Mouse (Mus musculus): ENCODE measurements around the gene Hdac9. TPM values are rescaled to one million over a fixed set of nuclear protein-coding genes. Genes with fewer than 3 reads are reported as not detected.

Hdac9 gene
- polyA plus RNA-seq, 1 experiment from 2014 or later = 3.3 TPM

- H3K36me3 ChIP-seq (ENCODE audit: insufficient read depth, low read length) = no peaks in the 10 kb centered on the region
- no peak overlapping the region for H3K4me3 ChIP-seq (replicated peaks; ENCODE audit: low read depth, low read length)
- H3K4me2 ChIP-seq (ENCODE audit: low read length) = no peak overlapping the region
- TF ChIP-seq CTCF (IDR thresholded peaks at IDR 0.05; ENCODE audit: low read depth) = no peak
- no peak overlapping the region for H3K9ac ChIP-seq (ENCODE audit: low read depth, low read length)
- ATAC-seq (replicated peaks; ENCODE audit: low FRiP score, low read depth) (no peak), DNase-seq (ENCODE audit: low spot score) (no peak)
- WGBS = 65% methylated on average over 1 of the region's 1 CpGs
- H3K9me3 ChIP-seq (replicated peaks; ENCODE audit: low read length) = no peaks in the 10 kb centered on the region
- no peaks in the 10 kb centered on the region for H3K27me3 ChIP-seq (ENCODE audit: insufficient read depth, low read length)
- H3K27ac ChIP-seq = no peak overlapping the region
- no peaks in the 10 kb centered on the region for H3K4me1 ChIP-seq (replicated peaks; ENCODE audit: insufficient read depth, low read length)
Measured at GRCm38 (mm10) chr12:34273816-34274215, 643.1 kb downstream of the Hdac9 start.

DNA sequence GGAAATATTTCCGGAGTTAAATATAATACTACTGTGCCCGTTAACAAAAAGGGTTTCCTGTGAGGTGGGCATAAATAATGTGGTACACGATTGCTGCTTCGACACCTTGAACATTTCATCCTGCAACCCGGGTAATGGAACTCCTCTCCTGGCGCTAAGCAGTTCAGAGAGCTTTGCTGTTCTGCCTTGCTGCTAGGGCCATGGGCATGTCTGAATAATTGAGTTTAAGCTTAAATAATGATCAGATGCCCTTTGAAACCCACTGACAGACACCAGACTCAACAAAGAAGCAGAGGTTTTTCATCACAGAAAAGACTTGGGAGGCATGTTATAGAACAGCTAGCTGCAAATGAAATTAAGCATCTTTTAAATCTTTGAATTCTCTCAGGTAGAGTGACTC lies 646.8 kb downstream of the Hdac9 start:
- H3K9me3 ChIP-seq (replicated peaks; ENCODE audit: low read length) = no peaks in the 10 kb centered on the region
- no peak for ATAC-seq (replicated peaks; ENCODE audit: low FRiP score, low read depth)
- H3K4me3 ChIP-seq (replicated peaks; ENCODE audit: low read depth, low read length) = no peak overlapping the region
- no peaks in the 10 kb centered on the region for H3K27me3 ChIP-seq (ENCODE audit: insufficient read depth, low read length)
- no peak overlapping the region for H3K27ac ChIP-seq
- no peak overlapping the region for H3K9ac ChIP-seq (ENCODE audit: low read depth, low read length)
- H3K4me1 ChIP-seq (replicated peaks; ENCODE audit: insufficient read depth, low read length) = no peaks in the 10 kb centered on the region
- H3K4me2 ChIP-seq (ENCODE audit: low read length) = no peak overlapping the region
- H3K36me3 ChIP-seq (ENCODE audit: insufficient read depth, low read length) = no peaks in the 10 kb centered on the region
- WGBS = 62% methylated on average over 6 of the region's 6 CpGs
- no peak for DNase-seq (ENCODE audit: low spot score)
- no peak for TF ChIP-seq CTCF (IDR thresholded peaks at IDR 0.05; ENCODE audit: low read depth)

- 66% methylated on average over 13 of the region's 13 CpGs for WGBS
Measured at GRCm38 (mm10) chr12:34269472-34270040, 647.3 kb downstream of the Hdac9 start.

DNA sequence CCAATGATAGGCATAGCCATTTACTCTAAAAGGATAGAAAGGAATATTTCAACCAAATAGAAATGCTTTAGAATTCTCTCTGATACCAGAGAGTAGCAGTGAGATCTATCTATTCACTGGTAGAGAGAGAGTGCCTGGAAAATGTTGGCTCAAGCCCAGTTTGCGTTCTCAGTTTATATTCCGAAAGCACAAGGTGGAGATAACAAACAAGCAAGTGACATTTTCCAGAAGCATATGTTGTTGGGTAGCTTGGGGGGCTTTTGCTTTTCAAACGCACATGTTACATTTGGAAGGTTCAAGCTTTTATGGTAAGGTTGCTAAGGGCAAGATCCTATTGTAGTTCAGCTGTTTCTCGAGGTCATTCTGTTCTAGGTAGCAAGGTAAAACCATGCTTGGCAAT lies 657.2 kb downstream of the Hdac9 start:
- no peak overlapping the region for H3K4me3 ChIP-seq (replicated peaks; ENCODE audit: low read depth, low read length)
- H3K9ac ChIP-seq (ENCODE audit: low read depth, low read length) = no peak overlapping the region
- 76% methylated on average over 4 of the region's 4 CpGs for WGBS
- ATAC-seq (replicated peaks; ENCODE audit: low FRiP score, low read depth) = no peak
- H3K4me1 ChIP-seq (replicated peaks; ENCODE audit: insufficient read depth, low read length) = no peaks in the 10 kb centered on the region
- no peaks in the 10 kb centered on the region for H3K9me3 ChIP-seq (replicated peaks; ENCODE audit: low read length)
- H3K4me2 ChIP-seq (ENCODE audit: low read length) = no peak overlapping the region
- H3K27me3 ChIP-seq (ENCODE audit: insufficient read depth, low read length) = no peaks in the 10 kb centered on the region
- no peak for TF ChIP-seq CTCF (IDR thresholded peaks at IDR 0.05; ENCODE audit: low read depth)
- H3K36me3 ChIP-seq (ENCODE audit: insufficient read depth, low read length) = no peaks in the 10 kb centered on the region
- H3K27ac ChIP-seq = no peak overlapping the region
- no peak for DNase-seq (ENCODE audit: low spot score)

More at GRCm38 (mm10) chr12:34269472-34270040, 647.3 kb downstream of the Hdac9 start:
- Histone ChIP-seq H3K36me3 (ENCODE audit: insufficient read depth, low read length) (no peaks in the 10 kb centered on the region), H3K4me2 (ENCODE audit: low read length) (no peak overlapping the region), H3K4me3 (replicated peaks; ENCODE audit: low read depth, low read length) (no peak overlapping the region), H3K9ac (ENCODE audit: low read depth, low read length) (no peak overlapping the region), H3K27me3 (ENCODE audit: insufficient read depth, low read length) (no peaks in the 10 kb centered on the region), H3K27ac (no peak overlapping the region), H3K9me3 (replicated peaks; ENCODE audit: low read length) (no peaks in the 10 kb centered on the region), H3K4me1 (replicated peaks; ENCODE audit: insufficient read depth, low read length) (no peaks in the 10 kb centered on the region)
- no peak for ATAC-seq (replicated peaks; ENCODE audit: low FRiP score, low read depth)
- TF ChIP-seq CTCF (IDR thresholded peaks at IDR 0.05; ENCODE audit: low read depth) = no peak
- no peak for DNase-seq (ENCODE audit: low spot score)

DNA sequence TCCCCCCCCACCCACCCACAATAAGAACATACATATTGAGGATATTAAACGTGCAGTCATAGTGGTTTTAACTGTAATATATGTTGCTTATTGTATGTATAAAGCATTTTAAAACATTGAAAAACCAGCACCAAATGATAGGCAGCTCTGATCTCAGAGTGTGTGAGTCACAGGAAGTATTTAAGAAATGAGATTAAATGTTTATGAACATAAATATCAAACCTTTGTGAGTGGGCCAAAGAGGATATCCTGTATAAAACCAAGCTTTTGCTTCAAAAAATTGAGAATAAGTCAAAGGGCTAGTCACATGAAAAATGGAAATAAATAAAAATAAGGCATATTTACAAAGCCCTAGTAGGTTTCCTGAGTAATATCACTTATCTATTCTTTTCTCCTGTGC lies 667.7 kb downstream of the Hdac9 start:
- Histone ChIP-seq H3K9me3 (replicated peaks; ENCODE audit: low read length) (no peaks in the 10 kb centered on the region), H3K4me2 (ENCODE audit: low read length) (no peak overlapping the region), H3K4me1 (replicated peaks; ENCODE audit: insufficient read depth, low read length) (no peaks in the 10 kb centered on the region), H3K27me3 (ENCODE audit: insufficient read depth, low read length) (no peaks in the 10 kb centered on the region), H3K27ac (no peak overlapping the region), H3K36me3 (ENCODE audit: insufficient read depth, low read length) (no peaks in the 10 kb centered on the region), H3K9ac (ENCODE audit: low read depth, low read length) (no peak overlapping the region), H3K4me3 (replicated peaks; ENCODE audit: low read depth, low read length) (no peak overlapping the region)
- no peak for TF ChIP-seq CTCF (IDR thresholded peaks at IDR 0.05; ENCODE audit: low read depth)
- whole genome bisulfite sequencing = 68% methylated on average over 1 of the region's 1 CpGs
- ATAC-seq (replicated peaks; ENCODE audit: low FRiP score, low read depth) (no peak), DNase-seq (ENCODE audit: low spot score) (peak; percentile 15)

DNA sequence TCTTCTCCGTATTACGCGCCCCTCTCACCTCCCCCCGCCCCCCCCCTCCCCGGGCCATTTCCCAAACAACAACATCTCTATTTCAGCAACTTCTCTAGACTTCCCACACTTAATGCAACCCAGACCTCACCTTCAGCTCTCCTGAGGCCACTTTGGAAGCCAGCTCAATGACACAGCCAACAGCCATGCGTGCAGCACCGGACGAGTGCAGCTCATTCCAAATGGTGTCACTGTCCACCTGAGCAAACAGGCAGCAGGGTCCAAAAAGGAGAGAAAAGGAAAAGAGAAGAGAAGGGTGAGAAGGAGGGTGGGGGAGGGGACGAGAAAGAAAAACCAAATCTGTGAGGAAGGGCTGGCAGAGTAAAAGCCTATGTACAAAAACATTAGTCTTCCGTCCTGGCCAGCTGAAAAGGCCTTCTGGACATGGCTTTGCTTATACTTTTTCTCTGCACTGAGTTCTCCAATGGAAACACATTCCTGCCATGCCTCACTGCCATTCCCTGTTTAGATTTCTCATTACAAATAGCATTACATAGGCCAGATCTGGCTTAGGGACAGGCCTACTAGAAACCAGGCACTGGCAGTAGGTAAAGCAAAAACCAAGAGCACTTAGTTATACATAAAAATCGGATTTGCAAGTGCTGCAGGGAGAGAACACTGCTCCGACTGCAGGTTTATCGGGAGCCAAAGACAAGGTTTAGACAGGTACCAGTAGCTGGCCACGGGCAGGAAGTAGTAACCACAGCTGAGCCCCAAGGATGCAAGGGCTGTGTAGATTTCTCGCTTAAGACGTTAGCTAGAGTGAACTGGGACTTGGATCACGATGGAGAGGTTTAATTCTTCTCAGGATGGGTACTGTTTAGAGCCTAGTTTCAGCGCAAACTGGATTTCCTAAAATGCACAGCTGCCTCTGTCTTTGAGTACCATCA lies 668.4 kb downstream of the Hdac9 start:
- DNase-seq (ENCODE audit: low spot score) (no peak), ATAC-seq (replicated peaks; ENCODE audit: low FRiP score, low read depth) (no peak; the same call in 1 of the 2 replicates)
- no peaks in the 10 kb centered on the region for H3K36me3 ChIP-seq (ENCODE audit: insufficient read depth, low read length)
- no peaks in the 10 kb centered on the region for H3K4me1 ChIP-seq (replicated peaks; ENCODE audit: insufficient read depth, low read length)
- H3K4me3 ChIP-seq (replicated peaks; ENCODE audit: low read depth, low read length) = no peak overlapping the region
- no peak overlapping the region for H3K27ac ChIP-seq
- H3K4me2 ChIP-seq (ENCODE audit: low read length) = no peak overlapping the region
- H3K27me3 ChIP-seq (ENCODE audit: insufficient read depth, low read length) = no peaks in the 10 kb centered on the region
- WGBS = 70% methylated on average over 18 of the region's 18 CpGs
- no peak overlapping the region for H3K9ac ChIP-seq (ENCODE audit: low read depth, low read length)
- TF ChIP-seq CTCF (IDR thresholded peaks at IDR 0.05; ENCODE audit: low read depth) = no peak
- H3K9me3 ChIP-seq (replicated peaks; ENCODE audit: low read length) = no peaks in the 10 kb centered on the region
